In the genomic region with DNA sequence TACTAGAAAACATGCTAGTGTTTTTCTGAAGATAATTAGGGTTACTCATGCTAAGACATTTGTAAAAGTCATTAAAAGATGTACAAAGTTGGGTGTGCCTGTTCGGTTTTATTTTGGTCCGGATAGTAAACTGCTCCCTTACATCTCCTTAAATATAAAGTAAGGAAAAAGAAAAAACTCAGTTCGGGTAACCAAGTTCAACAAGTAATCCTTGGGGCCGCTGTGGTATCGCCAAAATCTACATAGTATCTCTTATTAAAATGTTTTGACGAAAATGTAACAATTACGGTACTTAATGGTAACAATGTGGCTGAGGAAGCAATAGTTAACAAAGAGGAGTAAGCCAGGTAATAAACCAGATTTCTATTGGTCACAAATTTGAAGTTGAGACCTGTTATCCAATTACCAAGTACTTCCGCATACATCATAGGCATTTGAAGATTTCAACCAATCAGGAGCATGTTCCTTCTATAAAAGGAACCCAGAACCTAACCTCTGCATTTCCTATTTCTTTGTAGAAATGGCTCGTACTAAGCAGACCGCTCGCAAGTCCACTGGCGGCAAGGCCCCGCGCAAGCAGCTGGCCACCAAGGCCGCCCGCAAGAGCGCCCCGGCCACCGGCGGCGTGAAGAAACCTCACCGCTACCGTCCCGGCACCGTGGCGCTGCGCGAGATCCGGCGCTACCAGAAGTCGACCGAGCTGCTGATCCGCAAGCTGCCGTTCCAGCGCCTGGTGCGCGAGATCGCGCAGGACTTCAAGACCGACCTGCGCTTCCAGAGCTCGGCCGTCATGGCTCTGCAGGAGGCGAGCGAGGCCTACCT, we compare ENCODE assay signal across 8 mouse cellular contexts. TPM values are rescaled to one million over a fixed set of nuclear protein-coding genes. Genes with fewer than 3 reads are reported as not detected.
DNase-seq lines count a peak whose midpoint lies in the region; ATAC-seq and TF ChIP-seq lines count a peak whose summit lies in the region.

A gene (plus strand): TSS at position 88 of the 822 bp plus-strand sequence.

- ATAC-seq in CD4-positive, CD25-positive, alpha-beta regulatory T cell, adult 4 months, result peak; percentile 82
- ATAC-seq in erythroblast, adult 5-6 weeks (replicated peaks; ENCODE audit: low FRiP score, poor library complexity, severe bottlenecking), result peak; percentile 82
- ATAC-seq in heart, embryonic 11.5 days (replicated peaks; ENCODE audit: insufficient number of reproducible peaks, low FRiP score, low TSS enrichment), result peak; percentile 95
- peak; percentile 93 for ATAC-seq in kidney, embryonic 15.5 days (replicated peaks; ENCODE audit: low FRiP score)
- peak; percentile 95 for ATAC-seq in stomach, postnatal 0 days (ENCODE audit: low FRiP score, low TSS enrichment)

- peak within 1 kb of the TSS; percentile 71 for H3K9ac ChIP-seq in heart, embryonic 11.5 days (ENCODE audit: low read depth, low read length)
- H3K9ac ChIP-seq in kidney, embryonic 15.5 days, result peak within 1 kb of the TSS; percentile 57
- peak within 1 kb of the TSS; percentile 58 for H3K9ac ChIP-seq in stomach, postnatal 0 days (ENCODE audit: low read length)

- H3K4me2 ChIP-seq in heart, embryonic 11.5 days, result peak within 1 kb of the TSS; percentile 80
- H3K4me2 ChIP-seq in kidney, embryonic 15.5 days, result peak within 1 kb of the TSS; percentile 74
- H3K4me2 ChIP-seq in stomach, postnatal 0 days (replicated peaks; ENCODE audit: low read depth), result peak within 1 kb of the TSS; percentile 61

- DNase-seq in brain, adult 2 months (ENCODE audit: low read depth, low spot score), result peak; percentile 97
- peak; percentile 81 for DNase-seq in liver
- DNase-seq in monocyte, adult 2 months (ENCODE audit: low read depth in 1 of 2, low spot score in 2 of 2), result peak; percentile 66 to 77
- DNase-seq in stomach, postnatal 0 days (ENCODE audit: low spot score), result peak; percentile 50

- H3K36me3 ChIP-seq in heart, embryonic 11.5 days (ENCODE audit: control insufficient read depth, insufficient read depth, low read length), result no peaks in the 10 kb centered on the region
- H3K36me3 ChIP-seq in kidney, embryonic 15.5 days, result no peaks in the 10 kb centered on the region
- H3K36me3 ChIP-seq in stomach, postnatal 0 days (ENCODE audit: control insufficient read depth, insufficient read depth, low read length), result no peaks in the 10 kb centered on the region

- no peaks in the 10 kb centered on the region for H3K4me1 ChIP-seq in heart, embryonic 11.5 days (ENCODE audit: control insufficient read depth, insufficient read depth, low read length)
- 0 out of 2 replicates have a peak, but pooled peaks cover 13% of the 10 kb centered on the region for H3K4me1 ChIP-seq in kidney, embryonic 15.5 days
- no peaks in the 10 kb centered on the region for H3K4me1 ChIP-seq in stomach, postnatal 0 days (replicated peaks; ENCODE audit: control insufficient read depth, insufficient read depth)

- TF ChIP-seq CTCF in stomach, postnatal 0 days (IDR thresholded peaks at IDR 0.05; ENCODE audit: low read depth), result no peak; the same call in 1 of the 2 replicates

- H3K27ac ChIP-seq in heart, embryonic 11.5 days (ENCODE audit: low read depth, low read length), result peak within 1 kb of the TSS; percentile 96
- H3K27ac ChIP-seq in kidney, embryonic 15.5 days, result peak within 1 kb of the TSS; percentile 97
- H3K27ac ChIP-seq in stomach, postnatal 0 days (replicated peaks), result peak within 1 kb of the TSS; percentile 89

- H3K4me3 ChIP-seq in heart, embryonic 11.5 days (ENCODE audit: low read depth, low read length), result peak within 1 kb of the TSS; percentile 51
- peak within 1 kb of the TSS; percentile 52 for H3K4me3 ChIP-seq in kidney, embryonic 15.5 days (replicated peaks)
- H3K4me3 ChIP-seq in stomach, postnatal 0 days (ENCODE audit: low read depth, low read length), result peak within 1 kb of the TSS; percentile 46

- TF ChIP-seq EP300 in stomach, postnatal 0 days (optimal IDR thresholded peaks at IDR 0.05), result peak; percentile 36

- no peaks in the 10 kb centered on the region for H3K27me3 ChIP-seq in heart, embryonic 11.5 days (ENCODE audit: control insufficient read depth, insufficient read depth, low read length)
- no peaks in the 10 kb centered on the region for H3K27me3 ChIP-seq in kidney, embryonic 15.5 days
- H3K27me3 ChIP-seq in stomach, postnatal 0 days (ENCODE audit: control insufficient read depth, insufficient read depth, low read length), result no peaks in the 10 kb centered on the region

- WGBS in heart, embryonic 11.5 days (ENCODE audit: insufficient replicate concordance), result under 1% methylated on average over 30 of the region's 45 CpGs
- under 1% methylated on average over 26 of the region's 45 CpGs for WGBS in kidney, embryonic 15.5 days
- WGBS in stomach, postnatal 0 days, result under 1% methylated on average over 24 of the region's 45 CpGs

- H3K9me3 ChIP-seq in heart, embryonic 11.5 days (replicated peaks; ENCODE audit: control insufficient read depth, low read length), result no peaks in the 10 kb centered on the region
- no peaks in the 10 kb centered on the region for H3K9me3 ChIP-seq in kidney, embryonic 15.5 days (replicated peaks)
- H3K9me3 ChIP-seq in stomach, postnatal 0 days (ENCODE audit: control insufficient read depth, low read length), result no peaks in the 10 kb centered on the region

RNA-seq across cellular contexts. Expression of the gene that starts here (rescaled TPM):
- not detected for polyA plus RNA-seq in CD4-positive, CD25-positive, alpha-beta regulatory T cell, adult 4 months (2017; shearing (Covaris generic))
- 12.7 and 21.7 TPM in 2 replicates for total RNA-seq in erythroblast, adult 5-6 weeks (2015; ENCODE audit: low replicate concordance)
- 51.2 and 57.7 TPM in 2 replicates for total RNA-seq in erythroblast, adult 5-6 weeks (2017; ENCODE audit: low replicate concordance)
- 0.19 TPM in 1 of 2 replicates, not detected in the other for polyA plus RNA-seq in heart, embryonic 11.5 days (2014; fragmentation: Nextera tagmentation; extraction: Ambion mirVana)
- polyA plus RNA-seq in kidney, embryonic 15.5 days (2015; fragmentation: Nextera tagmentation; extraction: Ambion mirVana), result 0.86 and 1.3 TPM in 2 replicates
- polyA plus RNA-seq in stomach, postnatal 0 days (2015; fragmentation: Nextera tagmentation; extraction: Ambion mirVana), result 0.51 and 0.78 TPM in 2 replicates

Comparison
In these comparisons a context has a peak if more than half of its experiments do, and no peak if none do; other contexts are left out.
1. Peak in every context shown above with its lines: DNase-seq, ATAC-seq, H3K4me3 ChIP-seq and H3K27ac ChIP-seq.
2. Peak in ATAC-seq in CD4-positive, CD25-positive, alpha-beta regulatory T cell, adult 4 months; RNA of the gene not detected or under 1 TPM.
3. Peak in ATAC-seq, H3K4me3 ChIP-seq, H3K27ac ChIP-seq, H3K9ac ChIP-seq and H3K4me2 ChIP-seq in heart, embryonic 11.5 days; RNA of the gene not detected or under 1 TPM.
4. Peak in DNase-seq, ATAC-seq, H3K4me3 ChIP-seq, H3K27ac ChIP-seq, H3K9ac ChIP-seq and H3K4me2 ChIP-seq in stomach, postnatal 0 days; RNA of the gene not detected or under 1 TPM.